Mouse (Mus musculus) liver, adult (tissue): ENCODE results near the gene Iqgap2.

Experiments
- GATA4 ChIP-seq: IDR thresholded peaks from 2 replicates; pipeline ENCODE4 v1.6.1; 2014; ENCODE audit warnings: mild to moderate bottlenecking, low read length; ENCODE audit not compliant: insufficient replicate concordance

The Iqgap2 gene

DNA sequence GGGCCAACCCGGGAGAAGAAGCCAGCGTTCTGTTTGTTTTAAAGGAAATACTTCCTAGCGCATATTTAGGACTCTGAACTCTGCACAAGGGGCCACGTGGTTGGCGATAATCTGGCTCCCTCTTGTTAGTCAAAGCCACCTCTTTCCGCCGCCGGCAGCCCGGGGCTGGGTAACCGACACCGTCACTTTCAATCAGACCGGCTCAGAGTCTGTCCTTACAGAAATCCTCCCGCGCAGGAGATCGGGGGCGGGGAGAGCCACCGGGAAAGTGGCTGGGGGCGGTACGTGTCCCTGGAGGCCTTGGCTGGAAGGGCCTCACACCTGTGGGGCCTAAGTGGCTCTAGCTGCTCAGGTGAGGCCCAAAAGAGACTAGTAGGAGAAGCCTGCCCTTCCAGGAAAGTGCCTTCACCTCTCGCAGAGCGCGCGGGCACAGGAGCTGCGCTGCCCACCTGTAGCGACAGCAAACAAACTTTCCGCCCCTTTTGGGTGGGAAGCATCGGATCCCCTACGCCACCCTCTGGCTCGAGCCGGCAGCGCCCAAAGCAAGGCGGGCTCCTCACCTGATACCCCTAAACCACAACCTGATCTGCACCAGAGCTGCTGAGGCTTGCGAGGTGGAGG, 761 bp downstream of the Iqgap2 start:
- peak; percentile 56; the same call in 1 of the 2 replicates for TF ChIP-seq GATA4

DNA sequence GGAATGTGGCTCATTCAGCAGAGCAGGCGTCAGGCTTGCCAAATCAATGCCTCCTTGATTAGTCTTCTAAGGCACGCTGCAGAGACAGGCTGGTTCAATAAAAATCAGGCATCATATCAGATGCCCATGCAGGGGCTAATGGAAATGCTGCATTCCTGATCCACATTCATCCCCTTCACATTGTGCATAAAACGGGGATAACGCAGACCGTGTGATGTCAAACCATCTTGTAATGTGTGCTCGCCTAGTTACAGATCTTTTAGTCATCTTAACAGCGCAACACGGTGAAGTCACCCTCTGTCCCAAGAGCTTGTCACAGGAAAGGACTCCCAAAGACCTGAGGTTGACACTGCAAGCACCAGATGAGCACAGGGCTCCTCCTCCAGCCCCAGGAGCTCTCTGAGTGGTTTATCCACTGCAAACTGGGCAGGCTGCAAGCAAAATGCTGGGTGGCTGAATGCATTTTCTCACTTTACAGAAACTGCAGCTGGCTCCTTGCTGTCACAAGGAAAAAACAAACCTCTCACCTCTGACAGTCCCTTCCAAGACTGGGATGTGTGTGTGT, 1.7 kb downstream of the Iqgap2 start:
- TF ChIP-seq GATA4, result no peak

DNA sequence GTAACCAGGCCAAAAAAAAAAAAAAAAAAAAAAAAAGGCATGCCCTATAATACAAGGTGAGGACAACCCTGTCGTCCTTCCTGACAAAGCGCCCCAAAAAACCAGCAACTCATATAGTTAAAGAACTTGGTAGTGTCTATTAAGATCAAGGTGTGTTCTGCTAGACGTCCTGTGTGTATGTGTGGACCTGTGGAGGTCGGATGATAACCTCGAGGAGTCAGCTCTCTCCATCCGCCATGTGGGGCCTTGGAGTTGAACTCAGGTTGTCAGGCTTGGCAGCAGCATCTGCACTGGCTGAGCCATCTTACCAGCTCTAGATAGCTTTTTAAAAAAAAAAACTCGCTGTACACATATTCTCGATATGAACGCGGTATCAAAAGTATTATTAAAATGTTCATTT, 2.4 kb downstream of the Iqgap2 start:
- no peak for TF ChIP-seq GATA4

DNA sequence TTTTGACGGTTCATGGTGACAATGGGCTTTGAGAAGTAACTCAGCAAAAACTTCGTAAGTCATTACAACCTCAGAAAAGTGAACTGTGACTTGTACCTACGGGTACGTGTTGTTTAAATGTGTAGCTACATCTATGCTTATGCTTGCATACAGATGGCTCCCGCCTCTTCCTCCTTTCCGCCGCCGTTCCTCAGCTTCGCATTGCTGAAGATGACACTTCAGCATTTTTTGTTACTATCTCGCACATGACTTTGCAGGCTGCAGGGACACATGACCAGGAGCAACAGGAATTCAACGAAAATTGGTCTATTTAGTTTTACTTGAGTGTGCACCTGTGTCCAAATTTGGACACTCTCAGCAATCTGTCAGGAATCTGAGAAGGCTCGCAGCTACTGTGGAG, 3.1 kb downstream of the Iqgap2 start:
- TF ChIP-seq GATA4, result no peak

DNA sequence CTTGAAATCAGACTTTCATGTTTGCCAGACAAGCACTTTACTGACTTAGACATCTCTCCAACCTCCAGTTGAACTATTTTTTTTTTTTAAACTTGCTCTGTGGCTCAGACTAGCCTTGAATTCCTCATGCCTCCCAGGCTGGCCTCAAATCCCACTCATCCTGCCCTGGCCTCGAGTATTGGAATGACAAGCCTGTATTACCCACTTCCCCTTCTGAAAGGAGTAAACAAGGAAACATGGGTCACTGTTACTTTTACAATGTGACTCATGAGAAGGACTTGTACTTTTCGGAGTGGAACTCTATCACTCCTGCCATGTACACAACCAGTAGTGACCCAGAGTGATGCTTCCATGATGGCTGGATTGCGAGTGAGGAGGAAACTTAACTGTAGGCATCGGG, 3.6 kb downstream of the Iqgap2 start:
- no peak for TF ChIP-seq GATA4

DNA sequence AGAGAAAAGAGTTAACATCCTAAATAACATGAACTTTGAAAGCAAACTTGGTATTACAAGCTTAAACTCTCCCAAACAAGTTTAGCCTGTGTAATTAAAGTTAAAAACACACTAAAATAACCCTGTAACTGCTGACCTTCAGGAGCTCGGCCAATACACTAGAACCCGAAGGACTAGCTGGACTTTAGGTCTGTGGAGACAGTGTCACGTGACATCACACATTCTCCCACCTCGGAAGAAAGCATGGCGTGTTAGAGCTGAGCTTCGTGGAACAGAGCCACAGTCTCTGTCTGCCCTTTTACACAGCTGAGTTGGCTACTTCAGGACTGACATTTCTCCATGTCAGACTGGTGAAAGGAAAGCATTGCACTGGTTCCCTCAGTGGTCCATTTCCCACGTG, 4.3 kb downstream of the Iqgap2 start:
- TF ChIP-seq GATA4, result no peak

DNA sequence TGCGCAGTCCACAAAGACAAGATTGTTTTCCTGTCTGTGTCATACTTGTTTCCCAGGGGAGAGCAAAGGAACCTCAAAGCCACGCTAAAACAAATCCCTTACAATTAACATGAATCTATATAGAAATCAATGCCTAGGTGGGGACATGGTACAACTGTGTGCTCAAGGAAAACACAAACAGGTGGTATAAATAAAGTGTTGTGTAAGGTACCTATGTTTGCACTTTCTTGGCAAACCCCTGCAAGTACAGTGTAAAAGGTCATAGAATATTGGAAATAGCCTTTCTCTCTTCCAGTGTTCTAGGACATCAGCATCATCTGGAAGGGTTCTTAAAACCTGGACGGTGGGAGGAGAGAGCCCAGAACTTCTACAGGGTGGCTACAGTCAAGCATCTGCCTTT, 7.3 kb downstream of the Iqgap2 start:
- TF ChIP-seq GATA4, result no peak

DNA sequence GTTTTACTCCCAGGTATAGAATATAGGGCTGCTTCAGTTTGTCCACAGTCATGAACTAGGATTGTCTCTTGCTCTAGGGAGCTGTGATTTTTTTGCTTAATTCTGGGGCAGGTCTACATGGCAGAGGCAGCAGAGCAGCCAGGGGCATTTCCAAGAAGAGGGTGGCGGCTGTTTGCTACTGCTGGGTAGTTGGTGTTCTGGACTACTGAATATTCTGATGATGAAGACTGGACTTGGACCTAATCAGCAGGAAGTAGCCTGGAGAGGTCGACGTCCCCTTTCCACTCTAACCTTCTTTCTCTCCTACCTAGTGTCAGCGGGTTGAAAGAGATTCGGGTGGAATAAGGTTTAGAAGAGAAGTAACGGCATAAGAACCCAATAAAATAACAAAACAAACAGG, 9.7 kb downstream of the Iqgap2 start:
- TF ChIP-seq GATA4, result no peak

DNA sequence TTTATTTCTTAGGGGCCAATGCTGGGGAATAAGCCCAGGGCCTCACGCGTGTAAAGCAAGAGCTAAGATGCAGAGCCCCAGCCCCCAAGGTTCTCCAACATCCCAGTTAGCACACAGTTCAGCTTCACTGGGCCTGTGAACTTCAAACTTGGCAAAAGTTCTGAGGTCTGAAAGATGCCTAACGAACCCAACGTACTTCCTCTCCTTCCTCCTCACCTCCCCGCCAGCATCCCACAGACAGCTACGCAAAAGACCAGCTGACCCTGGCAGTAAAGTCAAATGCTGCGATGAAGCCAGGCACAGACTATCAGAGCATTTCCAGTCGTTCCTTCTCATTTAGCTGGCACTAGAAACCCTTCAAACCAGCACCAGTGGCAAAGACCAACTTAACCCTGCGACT, 10.3 kb downstream of the Iqgap2 start:
- no peak for TF ChIP-seq GATA4

DNA sequence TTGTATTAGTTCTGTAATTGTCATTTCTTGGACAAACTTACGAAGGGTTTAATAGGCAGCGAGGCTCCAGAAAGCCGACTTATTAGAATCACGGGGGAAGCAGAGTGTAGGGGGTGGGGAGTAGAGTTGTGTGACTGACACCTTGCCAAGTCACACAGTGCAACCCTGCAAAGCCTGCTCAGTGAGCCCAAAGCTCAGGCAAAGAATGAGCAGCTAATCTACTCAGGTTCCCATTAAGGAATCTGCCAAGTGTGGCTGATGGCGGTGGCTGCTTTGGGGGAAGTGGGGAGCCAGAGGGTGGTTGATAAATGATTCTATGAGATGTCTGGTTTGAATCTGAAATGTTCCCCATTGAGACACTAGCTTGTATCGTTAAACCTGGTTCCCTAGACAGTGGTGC, 11.1 kb downstream of the Iqgap2 start:
- no peak for TF ChIP-seq GATA4

DNA sequence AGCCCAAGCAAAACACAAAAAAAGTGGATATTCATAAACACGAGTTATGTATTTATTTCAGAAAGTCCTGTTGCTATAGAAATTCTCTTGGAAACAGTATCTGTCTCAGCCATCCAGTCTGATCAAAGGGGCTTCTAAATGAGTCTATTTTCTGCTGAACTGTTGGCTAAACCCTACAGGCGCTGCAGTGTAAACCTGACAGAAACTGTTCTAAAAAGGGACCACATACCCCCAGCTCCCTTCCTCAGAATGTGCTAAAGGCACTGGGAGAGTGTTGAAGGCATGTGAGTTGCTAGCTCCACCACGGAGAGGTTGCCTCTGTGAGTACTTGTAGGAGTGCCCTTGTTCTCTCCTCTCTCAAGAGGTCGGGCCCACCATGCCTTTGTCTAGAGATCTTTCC, 19.7 kb downstream of the Iqgap2 start:
- TF ChIP-seq GATA4, result no peak

DNA sequence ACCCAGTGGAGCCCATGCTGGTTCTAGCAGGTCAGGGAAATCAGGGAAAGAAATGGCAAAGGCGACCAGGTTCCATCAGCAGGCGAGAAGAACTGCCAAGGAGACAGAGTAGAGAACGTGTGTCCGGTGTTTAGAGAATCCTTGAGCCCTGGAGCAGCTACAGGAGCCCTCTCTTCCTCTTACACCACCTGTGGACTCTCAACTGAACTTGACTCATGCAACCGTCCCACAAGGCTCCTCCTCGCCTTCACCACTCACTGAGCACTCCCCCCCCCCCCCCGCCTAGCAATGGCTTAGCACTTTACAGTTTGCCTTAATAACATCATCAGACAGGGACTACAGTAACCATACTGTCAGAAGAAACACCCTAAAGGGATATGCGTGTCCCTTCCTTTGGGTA, 21.1 kb downstream of the Iqgap2 start:
- TF ChIP-seq GATA4, result no peak

DNA sequence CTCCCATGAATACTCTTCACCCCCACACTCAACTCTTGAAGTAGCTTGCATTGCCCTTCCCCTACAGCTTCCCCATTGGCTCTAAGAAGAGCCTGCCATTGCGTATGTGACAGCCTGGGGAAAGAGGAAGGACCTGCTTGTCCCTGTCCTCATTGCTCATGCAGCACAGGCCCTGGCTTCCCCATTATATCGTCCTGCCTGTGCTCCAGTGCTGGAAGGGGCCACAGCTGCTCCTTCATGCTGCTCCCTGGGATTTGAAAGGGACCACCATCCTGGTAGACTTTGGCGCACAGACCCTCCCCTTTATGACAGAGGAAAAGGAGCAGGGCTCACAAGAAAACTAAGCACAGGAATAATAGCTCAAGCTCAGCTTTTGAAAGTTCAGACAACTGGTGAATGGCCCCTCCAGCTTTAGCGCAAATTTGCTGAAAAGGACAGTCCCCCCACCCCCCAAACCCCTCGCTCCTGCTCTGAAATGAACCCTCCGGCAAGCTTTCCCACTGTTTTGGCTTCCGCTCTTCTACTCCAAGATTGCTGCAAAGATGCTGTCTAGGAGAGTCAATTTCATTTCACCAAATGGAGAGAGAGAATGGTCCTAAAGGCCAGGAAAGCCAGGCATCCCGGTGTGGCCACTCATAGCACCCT, 22.7 kb downstream of the Iqgap2 start:
- no peak for TF ChIP-seq GATA4

DNA sequence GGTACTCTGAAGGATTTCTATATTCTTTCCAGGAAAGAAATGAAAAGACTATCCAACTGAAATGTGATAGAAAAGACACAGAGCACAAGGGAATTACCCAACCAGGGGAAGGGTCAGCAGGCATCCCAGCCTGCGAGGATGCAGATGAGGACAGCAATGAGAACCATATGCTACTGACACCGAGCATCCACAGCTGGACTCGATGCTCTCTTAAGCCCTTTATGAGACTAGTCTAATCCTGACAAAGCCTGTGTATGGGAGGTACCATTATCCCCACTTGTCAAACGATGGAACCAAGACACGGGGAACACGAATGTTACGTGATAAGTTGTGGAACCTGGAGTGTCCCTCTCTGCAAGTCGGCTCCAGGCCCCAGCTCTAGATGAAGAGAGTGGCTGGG, 29.5 kb downstream of the Iqgap2 start:
- no peak for TF ChIP-seq GATA4

DNA sequence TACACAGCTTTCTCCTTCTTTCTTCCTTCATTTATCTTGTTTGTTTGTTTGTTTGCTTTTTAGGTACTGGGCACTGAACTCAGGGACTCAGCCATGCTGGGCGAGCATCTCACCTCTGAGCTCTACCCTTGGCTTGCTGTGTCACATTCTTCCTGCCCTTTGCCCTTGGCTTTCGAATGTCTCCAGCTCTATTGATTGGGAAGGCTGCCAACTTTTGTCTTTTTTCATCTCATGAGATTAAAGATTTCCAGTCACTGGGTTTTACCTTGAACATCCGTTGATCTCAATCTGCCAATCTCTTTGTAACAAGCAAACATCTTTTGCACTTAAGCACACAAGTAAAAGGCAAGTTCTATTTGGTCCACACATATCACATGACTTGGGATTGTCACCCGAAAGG, 32.5 kb downstream of the Iqgap2 start:
- TF ChIP-seq GATA4, result peak; percentile 68; the same call in 1 of the 2 replicates

DNA sequence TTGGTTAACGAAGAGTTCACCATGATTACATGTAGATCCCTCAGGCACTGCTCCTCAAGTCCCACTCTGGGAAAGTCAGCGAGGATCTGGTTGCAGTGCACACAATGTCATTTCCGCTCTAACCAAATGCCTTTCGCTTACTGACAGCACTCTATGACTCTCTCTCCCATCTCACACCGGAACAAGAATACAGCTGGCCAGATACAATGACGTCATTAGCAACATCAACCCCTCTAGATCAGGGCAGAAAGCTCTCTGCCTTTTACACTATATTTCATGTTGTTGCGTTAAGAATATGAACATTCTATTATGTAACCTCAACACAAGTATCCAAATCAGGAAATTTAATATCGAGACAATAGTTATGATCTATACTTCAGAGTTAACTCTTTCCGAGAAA, 32.9 kb downstream of the Iqgap2 start:
- TF ChIP-seq GATA4, result no peak

DNA sequence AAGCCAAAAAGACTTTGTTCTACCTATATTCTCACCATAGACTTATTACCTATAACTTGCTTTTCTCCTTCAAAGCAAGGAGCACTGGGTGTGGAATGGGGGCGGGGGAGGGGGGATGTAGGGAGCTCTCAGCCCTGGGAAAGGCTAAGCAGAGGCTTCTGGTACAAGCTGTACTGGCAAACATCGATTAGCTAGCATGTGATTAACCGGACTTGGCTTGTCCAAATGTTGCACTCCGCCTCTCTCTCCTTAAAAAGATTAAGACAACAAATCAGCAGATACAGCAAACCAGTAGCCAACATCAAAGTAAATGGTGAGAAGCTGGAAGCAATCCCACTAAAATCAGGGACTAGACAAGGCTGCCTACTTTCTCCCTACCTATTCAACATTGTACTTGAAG, 36.2 kb downstream of the Iqgap2 start:
- peak; percentile 52 for TF ChIP-seq GATA4

DNA sequence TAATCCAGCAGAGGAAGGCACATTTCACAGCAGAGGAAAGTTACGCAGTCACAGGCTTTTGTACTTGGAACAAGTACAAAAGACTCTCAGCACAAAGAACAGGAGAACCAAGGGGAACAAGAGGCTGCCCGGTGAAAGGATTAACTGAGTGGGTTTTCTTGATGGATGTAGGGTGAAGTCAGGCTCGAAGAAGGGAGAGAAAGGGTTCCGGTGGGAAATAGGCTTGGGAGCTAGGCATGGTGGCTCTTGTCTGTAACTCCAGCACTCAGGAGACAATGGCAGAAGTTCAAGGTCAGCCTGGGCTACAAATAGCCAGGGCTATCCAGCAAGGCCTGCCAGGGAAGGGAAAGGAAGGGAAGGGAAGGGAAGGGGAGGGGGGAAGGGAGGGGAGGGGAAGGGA, 40.1 kb downstream of the Iqgap2 start:
- TF ChIP-seq GATA4, result no peak

DNA sequence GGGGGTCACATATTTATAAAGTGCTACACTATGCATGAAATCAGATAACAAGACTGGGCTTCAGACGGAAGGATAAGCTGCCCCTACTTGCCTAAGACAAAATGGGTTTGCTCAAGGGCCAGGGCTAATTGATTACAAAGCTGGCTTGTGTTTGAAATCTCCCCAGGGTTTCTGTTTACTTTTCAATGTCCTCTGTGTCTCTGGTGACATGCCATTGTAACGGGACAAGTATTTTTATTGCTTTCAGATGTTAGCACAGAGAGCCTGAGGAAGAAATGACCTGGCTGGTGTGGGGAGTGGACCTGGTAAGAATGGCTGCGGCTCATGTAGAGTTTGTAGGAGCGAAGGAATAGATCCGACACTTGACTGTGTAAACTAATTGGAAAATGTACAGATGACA, 41.3 kb downstream of the Iqgap2 start:
- no peak for TF ChIP-seq GATA4
